Mouse (Mus musculus): Measurements from ENCODE around the gene Rufy1.

DNA sequence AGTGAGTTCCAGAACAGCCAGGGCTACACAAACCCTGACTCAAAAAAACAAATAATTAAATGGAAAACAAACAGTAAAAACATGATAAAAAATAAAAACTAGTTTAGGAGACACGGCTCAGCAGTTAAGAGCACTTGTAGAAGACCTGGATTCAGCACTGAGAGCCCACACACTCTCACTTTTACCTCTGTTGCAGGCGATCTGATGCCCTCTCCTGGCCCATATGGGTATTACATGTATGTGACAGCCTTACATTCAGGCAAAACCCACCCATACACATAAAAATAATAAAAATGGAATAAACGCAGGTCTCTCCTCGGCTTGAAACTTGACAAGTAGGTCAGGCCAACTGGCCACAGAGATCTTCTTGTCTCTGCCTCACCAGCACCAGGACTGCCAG is 66.4 kb downstream of the Rufy1 start:
- TF ChIP-seq FLI1 (IDR thresholded peaks at IDR 0.05; ENCODE audit: low read length) (no peak), GATA1 (IDR thresholded peaks at IDR 0.05; ENCODE audit: borderline replicate concordance, low read length) (no peak)

Data from megakaryocyte, embryonic 14.5 days (primary cell).